Mouse (Mus musculus) forebrain, embryonic 11.5 days (tissue): ENCODE results near the gene Tlr12. TPM values are rescaled to one million over a fixed set of nuclear protein-coding genes. Genes with fewer than 3 reads are reported as not detected.
A peak's percentile ranks its signal among the peaks of the same experiment; 100 is the strongest.

Source experiments
- ATAC-seq: fragments of 200-750 bp; cut with Nextera tagmentation; replicated peaks from 2 replicates; pipeline ENCODE4 v1.8.0; 2017; ENCODE audit warnings: moderate TSS enrichment; ENCODE audit not compliant: low FRiP score
- DNase-seq: peaks from one replicate; pipeline ENCODE4 v3.0.0-alpha.2; 2017; ENCODE audit warnings: low spot score
- H3K27ac ChIP-seq: fragments of 300-500 bp; sonication (generic); 2 replicates; pipeline ENCODE4 v1.5.1; 2014; ENCODE audit warnings: low read depth, low read length
- H3K27me3 ChIP-seq: fragments of 300-500 bp; sonication (generic); 2 replicates; pipeline ENCODE4 v1.6.1; 2014; ENCODE audit warnings: mild to moderate bottlenecking, low read length, mixed read lengths; ENCODE audit not compliant: control insufficient read depth, insufficient read depth
- H3K36me3 ChIP-seq: fragments of 300-500 bp; sonication (generic); 2 replicates; pipeline ENCODE4 v1.6.1; 2014; ENCODE audit warnings: mild to moderate bottlenecking, low read length, moderate library complexity, mixed read lengths; ENCODE audit not compliant: control insufficient read depth, insufficient read depth
- H3K4me1 ChIP-seq: fragments of 300-500 bp; sonication (generic); replicated peaks from 2 replicates; pipeline ENCODE4 v1.6.1; 2014; ENCODE audit warnings: low read length, mixed read lengths; ENCODE audit not compliant: control insufficient read depth, insufficient read depth
- H3K4me2 ChIP-seq: fragments of 300-500 bp; sonication (generic); 2 replicates; pipeline ENCODE4 v1.6.1; 2014; ENCODE audit warnings: low read depth, mild to moderate bottlenecking, low read length, moderate library complexity, mixed read lengths; ENCODE audit not compliant: severe bottlenecking
- H3K4me3 ChIP-seq: fragments of 300-500 bp; sonication (generic); 2 replicates; pipeline ENCODE4 v1.5.1; 2014; ENCODE audit warnings: low read depth, low read length
- H3K9ac ChIP-seq: fragments of 300-500 bp; sonication (generic); 2 replicates; pipeline ENCODE4 v1.6.1; 2014; ENCODE audit warnings: low read length
- H3K9me3 ChIP-seq: fragments of 300-500 bp; sonication (generic); 2 replicates; pipeline ENCODE4 v1.6.1; 2016; ENCODE audit warnings: low read length, mixed read lengths; ENCODE audit not compliant: control insufficient read depth
- WGBS: fragments of 180-500 bp; shearing (Covaris S2); extraction: QIAGEN DNeasy Blood & Tissue Kit; methylation state at CpG from one replicate; pipeline ENCODE4 v1.1.7; 2014; 5-methylcytosine and 5-hydroxymethylcytosine counted together
- polyA plus RNA-seq: library from polyadenylated mRNA; unstranded; fragments of >200 nt; fragmentation: Nextera tagmentation; extraction: Ambion mirVana; gene quantifications from 2 replicates; pipeline ENCODE4 v1.2.1, GENCODE M21; 2014

The Tlr12 gene
- polyA plus RNA-seq, 1 experiment from 2014 or later: 0.35 TPM

GRCm38 (mm10) chr4:128635894-128636585 is 17.6 kb upstream of the Tlr12 start:
- H3K4me1 ChIP-seq: 0 out of 2 replicates have a peak, but pooled peaks cover 4% of the 10 kb centered on the region
- no peak overlapping the region for H3K27ac ChIP-seq
- H3K36me3 ChIP-seq: no peaks in the 10 kb centered on the region
- no peaks in the 10 kb centered on the region for H3K9me3 ChIP-seq
- H3K4me2 ChIP-seq: no peak overlapping the region
- H3K9ac ChIP-seq: no peak overlapping the region
- DNase-seq: no peak
- ATAC-seq: no peak
- no peaks in the 10 kb centered on the region for H3K27me3 ChIP-seq
- H3K4me3 ChIP-seq: no peak overlapping the region
- WGBS: 63% methylated on average over 10 of the region's 10 CpGs

GRCm38 (mm10) chr4:128635451-128635850 is 17.0 kb upstream of the Tlr12 start:
- WGBS: 82% methylated on average over 7 of the region's 7 CpGs
- no peak overlapping the region for H3K9ac ChIP-seq
- H3K9me3 ChIP-seq: no peaks in the 10 kb centered on the region
- H3K4me3 ChIP-seq: no peak overlapping the region
- H3K4me2 ChIP-seq: no peak overlapping the region
- no peaks in the 10 kb centered on the region for H3K27me3 ChIP-seq
- 0 out of 2 replicates have a peak, but pooled peaks cover 4% of the 10 kb centered on the region for H3K4me1 ChIP-seq
- H3K27ac ChIP-seq: no peak overlapping the region
- ATAC-seq: no peak
- DNase-seq: no peak
- H3K36me3 ChIP-seq: no peaks in the 10 kb centered on the region

GRCm38 (mm10) chr4:128621109-128621508 is 2.7 kb upstream of the Tlr12 start:
- 90% methylated on average over 8 of the region's 8 CpGs for WGBS
- Histone ChIP-seq H3K4me2 (no peak overlapping the region), H3K27me3 (no peaks in the 10 kb centered on the region), H3K36me3 (no peaks in the 10 kb centered on the region), H3K4me1 (no peaks in the 10 kb centered on the region), H3K4me3 (no peak overlapping the region), H3K9ac (no peak overlapping the region), H3K27ac (no peak overlapping the region), H3K9me3 (no peaks in the 10 kb centered on the region)
- no peak for ATAC-seq
- DNase-seq: no peak

GRCm38 (mm10) chr4:128620572-128620971 is 2.2 kb upstream of the Tlr12 start:
- Histone ChIP-seq H3K4me2 (no peak overlapping the region), H3K9me3 (no peaks in the 10 kb centered on the region), H3K36me3 (no peaks in the 10 kb centered on the region), H3K27me3 (no peaks in the 10 kb centered on the region), H3K9ac (no peak overlapping the region), H3K4me1 (no peaks in the 10 kb centered on the region), H3K4me3 (no peak overlapping the region), H3K27ac (no peak overlapping the region)
- ATAC-seq: no peak
- 87% methylated on average over 6 of the region's 6 CpGs for WGBS
- no peak for DNase-seq

GRCm38 (mm10) chr4:128618963-128619362 is 544 bp upstream of the Tlr12 start:
- DNase-seq: no peak
- no peak overlapping the region for H3K27ac ChIP-seq
- H3K9ac ChIP-seq: no peak overlapping the region
- 47% methylated on average over 2 of the region's 2 CpGs for WGBS
- H3K36me3 ChIP-seq: no peaks in the 10 kb centered on the region
- H3K4me1 ChIP-seq: no peaks in the 10 kb centered on the region
- ATAC-seq: no peak
- no peaks in the 10 kb centered on the region for H3K27me3 ChIP-seq
- H3K4me2 ChIP-seq: no peak overlapping the region
- no peaks in the 10 kb centered on the region for H3K9me3 ChIP-seq
- no peak overlapping the region for H3K4me3 ChIP-seq

- Histone ChIP-seq H3K9ac (no peak overlapping the region), H3K9me3 (no peaks in the 10 kb centered on the region), H3K27ac (no peak overlapping the region), H3K4me1 (no peaks in the 10 kb centered on the region), H3K4me3 (no peak overlapping the region), H3K27me3 (no peaks in the 10 kb centered on the region), H3K4me2 (no peak overlapping the region), H3K36me3 (no peaks in the 10 kb centered on the region)
- ATAC-seq (no peak), DNase-seq (no peak)
- WGBS: 78% methylated on average over 17 of the region's 17 CpGs
These were observed 877 bp downstream of the Tlr12 start for GRCm38 (mm10) chr4:128617363-128618120.

- no peaks in the 10 kb centered on the region for H3K27me3 ChIP-seq
- no peaks in the 10 kb centered on the region; the same call in 1 of the 2 replicates for H3K4me1 ChIP-seq
- no peak overlapping the region for H3K4me3 ChIP-seq
- no peak overlapping the region for H3K4me2 ChIP-seq
- H3K36me3 ChIP-seq: no peaks in the 10 kb centered on the region
- 92% methylated on average over 14 of the region's 14 CpGs for WGBS
- H3K9me3 ChIP-seq: no peaks in the 10 kb centered on the region
- H3K9ac ChIP-seq: no peak overlapping the region
- H3K27ac ChIP-seq: no peak overlapping the region
- ATAC-seq (no peak), DNase-seq (no peak)
These were observed 2.7 kb downstream of the Tlr12 start for GRCm38 (mm10) chr4:128615761-128616160.

- peak; percentile 69 for DNase-seq
- no peaks in the 10 kb centered on the region for H3K36me3 ChIP-seq
- ATAC-seq: no peak
- peaks cover 3% of the 10 kb centered on the region; the same call in 1 of the 2 replicates for H3K4me1 ChIP-seq
- no peak overlapping the region for H3K27ac ChIP-seq
- H3K4me2 ChIP-seq: no peak overlapping the region
- H3K27me3 ChIP-seq: no peaks in the 10 kb centered on the region
- H3K4me3 ChIP-seq: no peak overlapping the region
- H3K9ac ChIP-seq: no peak overlapping the region
- WGBS: 25% methylated on average over 8 of the region's 8 CpGs
- no peaks in the 10 kb centered on the region for H3K9me3 ChIP-seq
These were observed 5.1 kb downstream of the Tlr12 start for GRCm38 (mm10) chr4:128613326-128613725.
